Mouse (Mus musculus): ENCODE data around the gene Mfng.

Mfng gene

DNA sequence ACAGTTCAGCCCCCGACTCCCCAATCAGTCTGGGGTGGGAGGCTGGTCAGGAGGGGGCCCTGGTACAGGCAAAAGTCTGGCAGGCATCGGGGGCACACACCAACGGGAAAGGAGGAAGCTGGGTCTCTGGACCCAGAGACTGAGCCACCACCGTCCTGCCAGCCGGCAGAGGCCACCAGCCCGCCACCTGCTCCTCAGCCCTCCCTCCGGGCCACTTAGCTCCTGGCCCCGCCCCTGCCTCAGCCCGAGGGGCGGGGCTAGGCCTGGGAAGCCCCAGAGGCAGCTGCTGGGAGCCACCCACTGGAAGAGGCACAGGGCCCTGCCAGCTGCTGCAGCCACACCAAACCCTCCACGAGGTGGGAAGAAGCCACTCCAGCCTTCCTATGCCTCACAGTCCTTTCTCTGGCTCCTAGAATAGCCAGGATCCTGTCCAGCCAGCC is at the start of gene Mfng:
Mfng (minus strand) TSS at position 186 of the 440 bp plus-strand sequence.
- peak; percentile 94 for DNase-seq

DNA sequence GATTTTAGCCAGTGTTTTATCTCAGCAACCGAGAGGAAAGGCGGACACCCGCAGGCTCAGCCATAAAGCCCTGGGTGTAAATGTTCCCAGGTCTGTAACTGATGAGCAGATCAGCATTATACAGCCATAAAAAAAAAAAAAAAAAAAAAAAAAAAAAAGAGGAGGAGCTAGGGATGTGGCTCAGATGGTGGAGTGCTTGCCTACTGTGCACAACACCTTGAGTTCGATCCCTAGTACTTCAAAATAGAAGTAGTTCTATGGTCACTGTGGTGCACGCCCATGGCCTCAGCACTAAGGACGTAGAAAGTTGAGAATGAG is 42.8 kb upstream of the Mfng start:
- no peak for DNase-seq

DNA sequence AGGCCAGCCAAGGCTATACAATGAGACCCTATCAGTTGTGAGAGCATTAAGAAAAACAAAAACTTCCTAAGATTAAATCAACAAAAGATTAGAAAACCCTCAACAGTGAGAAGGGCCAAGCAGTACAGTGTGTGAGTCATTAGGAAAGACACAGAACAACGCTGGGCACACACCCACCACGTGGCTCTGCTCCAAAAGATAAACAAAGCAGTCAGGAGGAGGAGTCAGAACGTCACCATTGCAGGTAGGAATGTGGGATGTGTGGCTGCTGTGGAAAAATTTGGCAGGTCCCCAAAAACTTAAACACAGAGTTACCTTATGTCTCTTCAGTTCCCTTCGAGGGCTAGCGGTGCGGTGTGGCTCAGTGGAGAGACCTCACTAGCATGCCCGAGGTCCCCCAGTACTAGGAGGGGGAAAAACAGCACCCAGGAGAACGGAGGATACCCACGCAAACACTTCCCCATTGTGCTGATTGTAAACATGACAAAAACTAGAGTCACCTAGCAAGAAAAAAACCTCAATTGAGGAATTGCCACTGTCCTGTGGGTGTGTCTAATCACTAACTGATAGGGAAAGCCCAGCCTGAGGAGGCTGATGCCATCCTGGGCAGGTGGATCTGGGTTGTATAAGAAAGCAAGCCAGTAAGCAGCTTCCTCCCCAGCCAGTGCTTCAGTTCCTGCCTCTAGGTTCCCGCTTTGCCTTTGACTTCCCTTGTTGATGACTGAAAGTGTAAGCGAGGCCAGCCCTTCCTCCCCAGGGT is 42.2 kb upstream of the Mfng start:
- no peak for DNase-seq

DNA sequence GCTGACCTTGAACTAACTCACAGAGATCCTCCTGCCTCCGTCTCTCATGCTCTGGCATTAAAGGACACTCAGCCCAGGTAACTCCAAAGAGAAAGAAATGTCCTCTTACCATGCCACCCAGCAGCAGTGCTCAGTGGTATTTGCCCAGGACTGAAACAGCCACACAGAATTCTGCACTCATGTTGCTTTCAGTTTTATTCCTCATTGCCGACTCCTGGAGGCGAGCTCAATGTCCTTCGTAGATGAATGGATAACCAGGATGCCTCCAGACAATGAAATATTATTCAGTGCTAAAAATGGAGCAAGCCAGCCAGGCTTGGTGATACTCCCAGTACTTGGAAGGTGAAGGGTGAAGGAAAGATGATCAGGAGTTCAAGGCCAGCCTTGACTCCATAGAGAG is 40.3 kb upstream of the Mfng start:
- no peak for DNase-seq

DNA sequence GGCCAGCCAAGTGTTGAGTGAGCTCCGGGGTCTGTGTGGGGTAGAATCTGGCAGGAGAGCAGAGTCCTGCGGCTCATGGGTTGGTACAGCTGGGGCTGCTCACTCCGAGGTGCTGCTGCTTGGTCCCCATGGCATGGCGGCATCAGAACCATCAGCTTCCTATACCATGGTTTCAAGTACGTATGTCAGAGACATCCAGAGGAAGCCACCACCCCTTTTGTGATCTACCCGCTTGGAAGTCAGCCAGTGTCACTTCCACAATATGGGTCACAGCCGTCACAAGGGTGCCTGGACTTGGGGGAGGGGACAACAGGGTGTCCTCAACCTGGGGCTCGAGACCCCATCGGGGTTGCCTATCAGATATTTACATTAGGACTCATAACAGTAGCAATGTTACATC is 36.9 kb upstream of the Mfng start:
- peak; percentile 38 for DNase-seq

DNA sequence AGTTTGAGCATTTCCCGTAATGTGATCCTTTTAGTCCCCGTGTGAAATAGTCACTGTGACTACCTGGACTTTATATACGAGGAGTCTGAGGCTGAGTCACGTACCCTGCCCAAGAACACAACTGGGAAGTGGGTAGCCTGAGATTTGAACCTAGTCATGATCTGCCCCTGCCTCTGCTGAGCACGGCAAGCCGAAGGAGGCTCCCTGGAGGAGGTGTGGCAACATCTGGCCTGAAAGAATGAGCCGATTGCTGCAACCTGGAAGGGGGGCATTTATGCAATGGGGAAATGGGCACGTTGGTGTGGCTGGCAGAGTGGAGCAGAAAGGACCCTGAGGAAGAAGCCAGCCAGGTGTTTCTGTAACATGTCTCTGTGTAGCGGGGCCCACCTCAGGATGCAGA is 36.5 kb upstream of the Mfng start:
- DNase-seq: no peak

DNA sequence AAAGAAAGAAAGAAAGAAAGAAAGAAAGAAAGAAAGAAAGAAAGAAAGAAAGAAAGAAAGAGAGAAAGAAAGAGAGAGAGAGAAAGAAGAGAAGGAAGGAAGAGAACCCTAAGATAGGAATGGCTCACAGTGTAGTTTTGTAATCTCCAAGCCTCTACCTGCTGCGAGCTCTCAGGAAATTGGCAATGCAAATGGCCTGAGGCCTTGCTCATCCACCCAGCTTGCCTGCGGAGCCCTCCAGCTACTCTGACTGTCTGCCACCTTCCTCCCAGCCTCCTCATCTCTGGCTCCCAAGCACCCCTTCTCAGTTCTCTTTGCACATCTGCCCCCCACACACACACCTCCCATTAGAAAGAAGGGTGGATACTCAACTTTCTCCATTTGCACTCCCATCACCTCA is 35.7 kb upstream of the Mfng start:
- DNase-seq: no peak

DNA sequence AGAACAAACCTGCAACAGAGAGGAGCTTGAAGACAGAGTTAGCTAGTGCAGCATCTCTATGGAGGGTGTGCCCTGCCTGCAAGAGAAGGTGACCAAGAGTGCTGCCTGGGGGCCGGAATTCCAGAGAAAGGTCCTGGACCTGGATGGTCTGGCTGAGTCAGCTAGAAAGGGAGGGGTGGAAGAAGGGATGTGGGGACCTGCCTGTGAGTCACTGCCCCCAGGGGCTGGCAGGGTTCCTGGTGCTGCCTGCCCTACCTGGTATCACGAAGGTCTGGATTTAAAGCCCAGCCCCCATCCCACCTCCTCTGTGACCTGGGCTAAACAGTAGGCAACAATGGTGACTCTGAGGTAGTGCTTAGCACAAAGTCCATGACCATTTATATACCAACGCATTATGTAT is 33.9 kb upstream of the Mfng start:
- no peak for DNase-seq

DNA sequence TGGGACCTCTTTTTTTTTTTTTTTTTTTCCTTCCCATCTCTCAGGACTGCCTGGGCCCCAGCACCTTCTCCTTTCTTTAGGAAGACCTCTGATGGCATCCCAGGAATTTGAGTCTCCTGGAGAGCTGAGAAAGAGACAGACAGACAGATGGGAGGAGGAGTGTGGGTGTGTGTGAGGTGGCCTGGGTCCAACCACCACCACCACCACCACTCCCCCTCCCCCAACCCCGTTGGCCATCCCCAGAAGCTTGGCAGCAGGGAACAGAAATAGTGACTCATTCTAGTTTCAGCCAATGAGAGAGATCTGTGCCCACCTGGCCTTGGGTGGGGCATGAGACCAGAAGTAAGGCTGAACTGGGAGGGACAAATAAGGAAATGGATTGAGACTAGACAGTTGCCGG is 33.3 kb upstream of the Mfng start:
- no peak for DNase-seq

DNA sequence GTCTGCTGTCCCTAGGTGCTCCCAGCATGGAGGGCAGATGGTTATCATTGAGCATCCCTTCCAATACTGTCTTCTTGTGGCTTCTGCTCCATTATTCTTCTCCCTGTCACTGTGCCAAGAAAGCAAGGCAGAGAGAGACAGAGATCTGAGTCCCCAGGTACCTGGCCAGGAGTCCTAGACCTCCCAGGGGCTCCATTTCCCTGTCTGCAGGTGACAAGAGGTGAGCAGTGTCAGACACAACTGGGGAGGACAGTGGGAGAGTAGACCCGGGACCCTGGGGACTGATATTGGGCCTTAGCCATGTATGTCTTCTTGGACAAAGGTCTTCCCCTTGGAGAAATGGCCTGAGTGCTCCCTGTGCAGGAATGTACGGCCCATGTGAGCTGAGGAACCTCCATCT is 32.1 kb upstream of the Mfng start:
- DNase-seq: no peak

DNA sequence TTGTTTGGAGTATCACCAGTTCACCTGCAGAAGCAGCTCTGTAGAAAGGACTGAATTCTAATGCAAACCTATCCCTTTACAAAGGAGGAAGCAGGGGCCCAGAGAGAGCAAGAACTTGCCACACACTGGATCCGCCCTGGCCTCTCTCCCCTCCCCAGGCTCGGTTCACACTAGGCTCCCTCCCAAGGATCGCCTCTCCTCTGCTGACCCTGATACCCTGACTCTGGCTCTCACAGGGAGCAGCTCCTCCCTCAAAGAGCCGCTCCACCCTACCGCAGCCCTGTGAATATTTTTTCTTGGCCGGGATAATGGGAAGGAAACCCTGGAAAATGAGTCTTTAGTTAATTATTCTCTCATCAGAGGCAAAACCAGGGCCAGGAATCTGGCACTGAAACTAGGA is 31.1 kb upstream of the Mfng start:
- DNase-seq: no peak

DNA sequence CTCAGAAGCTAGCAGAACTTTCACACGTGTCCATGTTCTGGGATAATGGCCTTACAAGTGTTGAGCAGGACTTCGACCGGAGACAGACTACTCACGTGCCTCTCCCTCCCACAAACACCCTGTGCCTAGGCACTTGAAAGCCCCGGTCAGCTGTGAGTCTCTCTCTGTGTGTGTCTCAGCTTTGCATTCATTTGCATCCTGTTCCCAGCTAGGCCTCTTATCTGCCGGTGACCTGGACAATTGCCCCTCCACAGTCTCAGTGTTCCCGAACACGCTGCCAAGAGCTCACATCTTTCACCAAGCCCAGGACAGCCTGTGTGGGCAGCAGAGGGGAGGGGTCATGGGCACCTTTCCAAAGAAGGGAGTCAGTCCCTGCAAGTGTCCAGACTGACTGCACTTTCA is 30.2 kb upstream of the Mfng start:
- DNase-seq: no peak

DNA sequence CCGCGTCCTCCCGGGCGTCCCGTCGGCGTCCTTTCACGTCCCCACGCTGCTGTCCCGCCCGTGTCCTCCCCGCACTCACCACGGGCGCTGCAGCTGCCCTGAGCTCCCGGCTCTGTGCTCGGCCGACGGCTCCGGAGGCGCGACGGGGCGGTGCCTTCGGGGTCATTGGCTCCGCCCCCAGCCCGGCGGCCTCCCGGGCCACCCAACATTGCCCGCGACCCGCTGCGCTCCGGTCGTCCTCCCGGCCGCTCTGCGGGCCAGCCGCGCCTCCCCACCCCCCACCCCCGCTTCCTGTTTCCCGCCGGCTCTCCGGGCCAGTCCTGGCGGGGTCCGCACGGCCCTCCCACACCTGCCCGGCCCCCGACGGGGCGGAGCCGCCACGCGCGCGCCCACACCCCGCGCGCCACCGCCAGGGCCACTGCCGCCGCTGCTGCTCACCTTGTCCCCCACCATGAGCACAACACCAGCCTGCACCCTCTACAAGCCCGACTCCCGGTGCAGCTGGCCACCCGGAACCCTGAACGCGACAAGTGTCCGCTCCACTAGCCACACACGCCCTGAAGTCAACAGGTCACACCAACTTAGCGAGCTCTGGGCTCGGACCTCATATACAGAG is 29.6 kb upstream of the Mfng start, which contains the start of gene Card10:
Card10 (minus strand) TSS at position 267 of the 616 bp plus-strand sequence.
- DNase-seq: peak; percentile 56

DNA sequence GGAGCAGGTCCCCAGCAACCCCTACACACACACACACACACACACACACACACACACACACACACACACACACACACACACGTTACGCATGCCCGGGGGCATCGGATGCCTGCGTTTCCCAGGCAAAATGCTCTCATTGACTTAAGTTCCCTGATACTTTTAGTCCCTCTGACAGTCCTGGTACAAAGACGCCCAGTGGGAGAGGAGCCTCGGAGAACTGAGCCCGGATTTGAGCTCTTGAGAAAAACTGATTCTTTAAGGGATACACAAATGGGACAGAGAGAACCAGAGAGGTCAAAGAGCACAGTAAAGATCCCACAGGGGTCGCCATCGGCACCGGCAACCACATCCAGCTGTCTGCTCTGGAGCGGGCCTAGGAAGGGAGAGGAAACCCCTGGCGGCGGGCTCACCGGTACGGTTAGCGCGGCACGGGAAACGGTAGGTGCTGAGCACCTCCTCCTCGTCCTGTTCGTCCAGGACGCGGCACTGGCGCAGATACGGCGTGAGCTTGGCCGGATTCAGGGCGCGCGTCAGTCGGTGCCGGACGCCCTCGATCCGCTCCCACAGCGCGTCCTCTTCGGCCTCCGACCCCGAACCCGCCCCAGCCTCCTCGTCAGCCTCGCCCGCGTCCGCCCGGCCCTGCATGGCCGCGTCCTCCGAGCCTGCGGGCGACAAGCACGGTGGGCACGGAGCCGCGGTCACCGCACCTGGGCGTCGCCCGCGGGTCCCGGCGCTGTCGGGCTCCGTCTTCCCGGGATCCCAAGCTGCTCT is 28.9 kb upstream of the Mfng start:
- DNase-seq: peak; percentile 61

DNA sequence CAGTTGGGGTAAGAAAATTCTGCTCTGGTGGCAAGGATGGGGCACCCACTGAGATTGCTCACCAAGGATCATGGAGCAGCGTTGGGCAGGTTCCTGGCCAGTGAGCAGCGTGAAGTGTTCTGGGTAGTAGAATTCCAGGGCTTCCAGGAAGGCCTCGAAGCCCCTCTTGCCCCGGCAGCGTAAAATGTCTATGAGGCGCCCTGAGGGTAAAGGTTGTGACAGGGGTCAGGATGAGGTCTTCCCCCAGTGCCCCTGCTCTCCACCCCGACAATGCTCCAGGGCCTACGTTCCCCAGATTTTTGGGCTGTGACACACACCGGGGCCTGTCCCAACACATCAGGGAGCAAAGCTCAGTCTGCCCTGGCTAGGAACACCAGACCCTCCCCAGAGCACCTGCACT is 28.3 kb upstream of the Mfng start:
- DNase-seq: no peak

DNA sequence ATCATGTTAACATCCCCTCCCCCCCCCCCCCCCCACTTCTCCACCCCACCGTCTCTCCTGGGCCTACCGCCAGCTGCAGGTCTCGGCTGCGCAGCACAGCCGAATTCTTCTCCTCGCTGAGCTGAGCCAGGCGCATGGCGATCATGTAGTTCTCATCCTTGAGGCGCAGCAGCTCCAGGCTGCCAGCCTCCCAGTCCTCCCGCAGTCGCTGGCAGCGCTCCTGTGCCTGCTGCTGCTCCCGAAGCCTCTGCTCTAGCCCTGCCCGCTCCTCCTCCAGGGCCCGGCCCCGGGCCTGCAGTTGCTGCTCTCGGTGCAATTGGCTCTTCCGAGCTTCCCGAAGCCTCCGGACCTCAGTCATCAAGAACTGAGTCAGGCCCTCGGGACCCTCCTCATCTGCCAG is 25.8 kb upstream of the Mfng start:
- no peak for DNase-seq

DNA sequence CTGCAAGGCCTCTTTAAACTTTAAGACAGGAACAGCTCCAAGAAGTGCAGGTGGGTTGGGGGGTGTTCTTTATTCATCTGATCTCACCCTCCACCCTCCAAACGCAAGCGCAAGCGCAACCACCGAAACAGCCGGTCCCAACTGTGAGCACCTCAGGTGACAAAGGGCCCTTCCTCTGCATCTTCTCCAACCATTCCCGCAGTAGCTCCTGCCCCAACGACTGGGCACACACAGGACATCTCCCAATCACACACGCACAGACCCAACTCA is 23.7 kb upstream of the Mfng start:
- peak; percentile 58 for DNase-seq

DNA sequence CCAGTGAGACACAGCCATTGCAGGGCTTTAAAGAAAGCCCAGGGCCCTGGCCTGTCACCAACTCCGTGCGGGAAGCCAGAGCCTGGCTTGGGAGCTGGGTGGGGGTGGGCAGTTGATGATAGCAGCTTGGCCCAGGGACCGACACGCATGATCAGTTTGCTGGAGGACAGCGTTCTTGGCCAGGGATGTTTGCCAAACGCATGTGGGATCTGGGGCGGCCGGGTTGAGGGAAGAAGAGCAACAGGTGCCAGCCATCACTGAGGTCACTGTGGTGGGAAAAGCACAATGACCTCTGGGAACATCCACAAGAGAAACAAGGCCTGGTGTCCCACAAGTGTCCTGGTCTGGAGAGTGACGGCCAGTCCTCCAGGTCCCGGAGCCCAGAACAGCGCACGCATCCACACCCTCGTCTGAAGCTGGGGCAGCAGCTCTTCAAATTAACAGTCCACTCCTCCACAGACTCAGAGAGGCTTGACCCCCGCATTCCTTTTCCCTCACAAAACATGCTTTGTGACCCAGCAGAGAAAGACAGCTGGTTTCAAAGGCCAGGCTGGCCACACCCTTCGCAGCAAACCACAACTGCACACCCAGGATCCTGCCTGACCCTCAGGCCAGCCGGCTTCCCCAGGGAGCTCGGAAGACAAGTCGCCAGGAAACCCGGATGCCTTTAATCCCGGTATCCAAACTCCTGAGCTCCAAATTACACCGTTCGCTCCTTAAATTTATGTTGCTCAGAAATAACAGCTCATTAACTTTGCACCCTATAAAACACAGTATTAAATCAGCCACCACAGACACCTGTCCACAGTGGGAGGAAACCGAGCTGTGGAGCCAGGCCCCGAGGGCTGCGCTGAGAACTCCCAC is 23.2 kb upstream of the Mfng start:
- no peak for DNase-seq

DNA sequence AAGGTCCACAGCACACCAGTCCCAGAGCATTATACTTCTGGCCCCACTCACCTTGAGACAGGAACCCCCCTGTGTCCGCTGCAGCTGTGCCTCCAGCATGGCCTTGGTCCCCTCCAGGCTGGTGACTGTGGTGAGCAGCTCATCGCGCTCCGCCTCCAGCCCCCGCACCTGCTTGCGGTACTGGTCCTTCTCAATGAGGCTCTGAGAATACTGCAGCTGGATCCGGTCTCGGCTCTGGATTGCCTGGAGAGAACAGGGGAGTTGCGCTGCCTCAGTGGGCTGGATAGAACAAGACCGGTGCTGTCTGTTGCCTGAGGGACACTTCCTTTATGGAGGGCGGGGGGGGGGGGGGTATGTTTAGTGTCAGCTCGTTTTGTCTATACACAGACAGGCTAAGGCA is 17.7 kb upstream of the Mfng start:
- no peak for DNase-seq

DNA sequence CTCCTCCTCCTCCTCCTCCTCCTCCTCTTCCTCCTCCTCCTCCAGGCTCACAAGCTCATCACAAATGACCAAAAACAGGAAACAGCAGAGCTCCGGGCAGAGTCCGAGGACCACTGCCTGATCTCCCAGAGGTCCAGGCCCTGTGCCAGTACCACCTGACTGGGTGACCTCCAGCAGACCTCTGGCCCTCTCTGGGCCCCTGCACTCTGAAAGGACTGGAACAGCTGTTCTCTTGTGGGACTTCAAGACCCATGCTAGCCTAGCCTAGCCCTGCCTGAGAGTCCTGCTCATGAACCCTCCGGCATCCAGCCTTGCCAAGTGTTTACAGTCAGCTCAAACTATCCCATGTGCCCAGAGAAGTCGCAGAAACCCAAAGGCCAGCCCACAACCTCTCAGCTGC is 17.2 kb upstream of the Mfng start:
- DNase-seq: no peak

DNA sequence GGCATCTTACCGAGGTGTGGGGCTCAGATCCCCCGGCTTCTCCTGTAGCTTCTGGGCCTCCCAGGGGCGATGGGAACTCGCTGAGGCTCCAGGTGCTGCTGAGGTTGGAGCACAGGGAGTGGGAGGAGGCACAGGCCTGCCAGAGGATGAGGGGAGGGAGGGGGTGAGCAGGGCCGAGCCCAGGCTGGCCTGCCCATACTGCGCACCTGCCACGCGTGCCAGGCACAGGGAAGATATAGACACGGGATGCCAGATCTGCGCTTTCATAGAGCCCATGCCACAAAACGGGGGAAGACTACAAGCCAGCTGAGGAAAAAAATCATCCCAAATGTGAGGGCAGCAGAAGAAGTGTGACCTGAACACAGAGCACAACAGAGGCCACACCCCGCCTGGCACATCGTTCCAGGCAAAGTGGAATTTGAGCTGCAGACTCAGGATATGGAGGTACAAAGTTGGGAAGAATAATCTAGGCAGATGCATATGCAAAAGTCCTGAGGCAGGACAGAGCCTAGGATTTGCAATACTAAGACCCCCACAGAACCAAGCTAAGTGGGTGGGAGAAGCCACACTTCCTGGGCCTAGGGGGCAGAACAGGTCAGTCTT is 16.5 kb upstream of the Mfng start:
- no peak for DNase-seq

DNA sequence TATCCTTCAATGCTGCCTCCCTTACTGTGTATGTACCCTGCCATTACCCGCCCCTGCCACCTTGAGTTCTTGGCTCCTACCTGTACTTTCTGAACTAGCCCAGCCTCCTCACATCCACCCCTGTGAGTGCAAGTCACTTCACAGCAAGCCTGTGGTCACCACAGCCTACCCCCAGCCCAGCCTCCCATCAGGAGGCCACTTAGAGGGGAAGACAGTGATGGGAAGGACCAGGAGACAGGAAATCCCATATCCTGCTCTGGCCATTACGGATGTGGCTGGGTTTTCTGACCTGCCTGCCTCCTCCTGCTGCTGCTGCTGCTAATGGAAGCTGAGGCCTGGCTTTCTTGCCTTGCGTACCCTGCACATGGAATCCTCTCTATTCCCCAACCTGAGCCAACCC is 14.8 kb upstream of the Mfng start:
- DNase-seq: no peak

DNA sequence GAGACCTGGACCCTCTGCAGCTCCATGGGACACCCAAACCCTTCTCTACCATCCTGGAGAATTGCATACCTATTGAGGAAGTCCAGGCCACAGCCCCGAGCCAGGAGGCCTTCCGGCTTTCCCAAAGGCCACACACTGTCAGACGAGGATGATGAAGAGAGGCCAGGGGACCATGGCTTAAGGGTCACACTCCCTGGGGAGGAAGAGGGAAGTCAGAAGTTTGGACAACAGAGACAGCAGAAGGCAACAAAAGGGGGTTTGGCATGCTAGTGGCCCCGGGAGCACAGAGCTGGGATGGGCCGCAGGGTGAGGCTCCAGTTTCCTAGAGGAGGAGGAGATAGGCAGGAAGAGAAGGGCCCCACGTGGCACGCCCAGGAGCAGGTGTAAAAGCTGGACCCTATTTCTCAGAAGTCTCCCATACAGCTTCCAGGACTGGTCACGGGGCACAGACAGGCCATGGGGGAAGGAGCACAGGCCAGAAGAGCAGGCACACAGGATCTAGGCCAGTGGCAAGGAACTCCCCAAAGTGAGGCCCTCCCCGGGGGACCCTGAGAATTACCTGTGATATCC is 14.1 kb upstream of the Mfng start:
- DNase-seq: no peak
